Mouse (Mus musculus): ENCODE results near the gene Mast3.

DNA sequence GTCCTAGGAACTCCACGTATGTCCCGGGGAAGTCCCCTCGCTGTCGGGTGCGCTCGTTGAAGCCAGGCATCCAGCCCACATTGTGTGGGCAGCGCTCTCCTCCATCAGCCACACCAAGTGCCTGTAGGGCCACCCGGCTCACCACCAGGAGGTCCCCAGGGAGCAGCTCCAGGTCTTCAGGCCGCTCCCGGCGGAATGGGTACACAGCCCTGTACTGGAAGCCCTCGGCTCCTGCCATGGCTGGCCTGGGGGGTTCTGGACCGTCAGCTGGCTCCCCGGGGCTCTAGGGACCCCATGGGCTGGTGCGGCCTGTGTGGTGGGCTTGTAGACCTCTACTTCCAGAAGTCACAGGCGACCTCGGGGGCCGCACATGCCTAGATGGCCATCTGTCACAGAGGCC, 30.1 kb downstream of the Mast3 start:
- TF ChIP-seq CTCF (IDR thresholded peaks at IDR 0.05; ENCODE audit: control insufficient read depth, insufficient read depth, insufficient read length) (no peak), MYOG (IDR thresholded peaks at IDR 0.05; ENCODE audit: control insufficient read depth, extremely low read depth, insufficient read length) (no peak), USF1 (IDR thresholded peaks at IDR 0.05; ENCODE audit: low read depth) (no peak)
